In genomic region chr9:37783394-37784387, GRCm38 (mm10) we compare ENCODE assay signal across 10 mouse cellular contexts. TPM values are rescaled to one million over a fixed set of nuclear protein-coding genes. Genes with fewer than 3 reads are reported as not detected.
DNase-seq lines count a peak whose midpoint lies in the region; ATAC-seq and TF ChIP-seq lines count a peak whose summit lies in the region.
"Not testable (repeated sequence)": the region's sequence is repeated elsewhere in the genome, so short reads cannot be mapped to it uniquely, and the experiment has no call there.
"Had no signal": no experiment of that assay in that cellular context is flagged by ENCODE, and none has a peak within 500 bp of the region (broad histone marks: within the 10 kb centered on the region; RNA-seq: fewer than 3 reads in every experiment).

No protein-coding gene starts in this region.

- not testable (repeated sequence) for H3K9ac ChIP-seq in hindbrain, embryonic 13.5 days; limb, embryonic 11.5 days (ENCODE audit: low read length)
- peak overlapping the region; percentile 65; the same call in 1 of the 2 replicates for H3K9ac ChIP-seq in neural tube, embryonic 13.5 days

- 55% methylated on average over 11 of the region's 15 CpGs for WGBS in hindbrain, embryonic 13.5 days
- WGBS in limb, embryonic 11.5 days: 61% methylated on average over 9 of the region's 15 CpGs
- WGBS in midbrain, embryonic 10.5 days: 58% methylated on average over 11 of the region's 15 CpGs
- 49% methylated on average over 11 of the region's 15 CpGs for WGBS in neural tube, embryonic 13.5 days

- TF ChIP-seq CTCF in E14TG2a.4 (conservative IDR thresholded peaks at IDR 0.05; ENCODE audit: low read length): not testable (repeated sequence)

- peak; percentile 40 for DNase-seq in embryo, embryonic 10.5 days (ENCODE audit: low spot score)
- DNase-seq in fat pad, adult 2 months (ENCODE audit: extremely low read depth, low read depth, low spot score): peak; percentile 59
- DNase-seq in gonadal fat pad, adult 2 months (ENCODE audit: low read depth): peak; percentile 38
- DNase-seq in limb, embryonic 11.5 days (ENCODE audit: low spot score): peak; percentile 43
- peak; percentile 41 for DNase-seq in midbrain, embryonic 10.5 days (ENCODE audit: low spot score)

- H3K4me2 ChIP-seq in hindbrain, embryonic 13.5 days: peak overlapping the region; percentile 58
- peak overlapping the region; percentile 33; the same call in 1 of the 2 replicates for H3K4me2 ChIP-seq in limb, embryonic 11.5 days (ENCODE audit: low read depth, severe bottlenecking)
- H3K4me2 ChIP-seq in neural tube, embryonic 13.5 days: peak overlapping the region; percentile 59

- H3K4me3 ChIP-seq in E14TG2a.4 (replicated peaks; ENCODE audit: low read length): peak overlapping the region; percentile 69; the same call in 1 of the 2 replicates
- H3K4me3 ChIP-seq in hindbrain, embryonic 13.5 days: peak overlapping the region; percentile 34
- H3K4me3 ChIP-seq in limb, embryonic 11.5 days (ENCODE audit: low read depth, low read length): not testable (repeated sequence)
- peak overlapping the region; percentile 46 for H3K4me3 ChIP-seq in midbrain, embryonic 10.5 days
- peak overlapping the region; percentile 30 for H3K4me3 ChIP-seq in neural tube, embryonic 13.5 days

- H3K27me3 ChIP-seq in E14TG2a.4 (ENCODE audit: insufficient read depth, low read length); hindbrain, embryonic 13.5 days; limb, embryonic 11.5 days (ENCODE audit: control insufficient read depth, insufficient read depth, low read length); midbrain, embryonic 10.5 days (ENCODE audit: low read depth, poor library complexity, severe bottlenecking); neural tube, embryonic 13.5 days: not testable (repeated sequence)

- H3K27ac ChIP-seq in hindbrain, embryonic 13.5 days; neural tube, embryonic 13.5 days (replicated peaks): not testable (repeated sequence)
- H3K27ac ChIP-seq in limb, embryonic 11.5 days (replicated peaks; ENCODE audit: low read depth, low read length): peak overlapping the region; percentile 72; the same call in 1 of the 2 replicates
- H3K27ac ChIP-seq in midbrain, embryonic 10.5 days (replicated peaks): peak overlapping the region; percentile 94

- H3K9me3 ChIP-seq in E14TG2a.4 (ENCODE audit: low read length): peaks cover 13% of the 10 kb centered on the region; the same call in 1 of the 2 replicates
- not testable (repeated sequence) for H3K9me3 ChIP-seq in hindbrain, embryonic 13.5 days; limb, embryonic 11.5 days (ENCODE audit: control insufficient read depth, low read length); midbrain, embryonic 10.5 days (replicated peaks); neural tube, embryonic 13.5 days

- not testable (repeated sequence) for H3K36me3 ChIP-seq in E14TG2a.4 (ENCODE audit: insufficient read depth, low read length); hindbrain, embryonic 13.5 days; limb, embryonic 11.5 days (ENCODE audit: control insufficient read depth, insufficient read depth, low read length); midbrain, embryonic 10.5 days; neural tube, embryonic 13.5 days

- peak; percentile 69 for ATAC-seq in hindbrain, embryonic 13.5 days (ENCODE audit: low FRiP score)
- ATAC-seq in limb, embryonic 11.5 days (ENCODE audit: insufficient number of reproducible peaks, low FRiP score, low TSS enrichment, low read depth): peak; percentile 53
- peak; percentile 85 for ATAC-seq in neural tube, embryonic 13.5 days (ENCODE audit: low read depth)

- not testable (repeated sequence) for H3K4me1 ChIP-seq in E14TG2a.4 (replicated peaks; ENCODE audit: low read depth, low read length); hindbrain, embryonic 13.5 days (replicated peaks); limb, embryonic 11.5 days (ENCODE audit: control insufficient read depth, insufficient read depth, low read length); neural tube, embryonic 13.5 days (replicated peaks)
- peaks cover 20% of the 10 kb centered on the region for H3K4me1 ChIP-seq in midbrain, embryonic 10.5 days

RNA-seq across cellular contexts. Expression of gene Olfr875, which starts 12.0 kb away (rescaled TPM):
- not detected in 2 replicates for polyA plus RNA-seq in gonadal fat pad, adult 2 months (2012; rRNA removed)
- polyA plus RNA-seq in hindbrain, embryonic 13.5 days (2015; fragmentation: Nextera tagmentation; extraction: Ambion mirVana): not detected in 2 replicates
- polyA plus RNA-seq in limb, embryonic 11.5 days (2014; fragmentation: Nextera tagmentation; extraction: Ambion mirVana): not detected in 2 replicates
- not detected in 2 replicates for polyA plus RNA-seq in midbrain, embryonic 10.5 days (2016; fragmentation: Nextera tagmentation; extraction: Ambion mirVana)
- not detected in 2 replicates for polyA plus RNA-seq in neural tube, embryonic 13.5 days (2015; fragmentation: Nextera tagmentation; extraction: Ambion mirVana)
- polyA plus RNA-seq: inflammation-experienced regulatory T-cells, adult 6 months; lung, adult 2 months had no signal

RNA-seq across cellular contexts. Expression of gene Olfr876, which starts 19.1 kb away (rescaled TPM):
- polyA plus RNA-seq in gonadal fat pad, adult 2 months (2012; rRNA removed): not detected in 2 replicates
- not detected in 2 replicates for polyA plus RNA-seq in hindbrain, embryonic 13.5 days (2015; fragmentation: Nextera tagmentation; extraction: Ambion mirVana)
- polyA plus RNA-seq in limb, embryonic 11.5 days (2014; fragmentation: Nextera tagmentation; extraction: Ambion mirVana): not detected in 2 replicates
- polyA plus RNA-seq in midbrain, embryonic 10.5 days (2016; fragmentation: Nextera tagmentation; extraction: Ambion mirVana): not detected in 2 replicates
- polyA plus RNA-seq in neural tube, embryonic 13.5 days (2015; fragmentation: Nextera tagmentation; extraction: Ambion mirVana): not detected in 2 replicates
- polyA plus RNA-seq: inflammation-experienced regulatory T-cells, adult 6 months; lung, adult 2 months had no signal

RNA-seq across cellular contexts. Expression of gene Olfr874, which starts 38.8 kb away (rescaled TPM):
- not detected in 2 replicates for polyA plus RNA-seq in gonadal fat pad, adult 2 months (2012; rRNA removed)
- not detected in 2 replicates for polyA plus RNA-seq in hindbrain, embryonic 13.5 days (2015; fragmentation: Nextera tagmentation; extraction: Ambion mirVana)
- not detected in 2 replicates for polyA plus RNA-seq in limb, embryonic 11.5 days (2014; fragmentation: Nextera tagmentation; extraction: Ambion mirVana)
- not detected in 2 replicates for polyA plus RNA-seq in midbrain, embryonic 10.5 days (2016; fragmentation: Nextera tagmentation; extraction: Ambion mirVana)
- polyA plus RNA-seq in neural tube, embryonic 13.5 days (2015; fragmentation: Nextera tagmentation; extraction: Ambion mirVana): not detected in 2 replicates
- polyA plus RNA-seq: inflammation-experienced regulatory T-cells, adult 6 months; lung, adult 2 months had no signal
